Mouse (Mus musculus) ovary, adult 18-20 months (tissue): Measurements from ENCODE around the gene Agk.

ENCODE experiments used
- DNase-seq: peaks from one replicate; pipeline ENCODE4 v3.0.0; 2022; ENCODE audit warnings: low spot score, mixed read lengths

The Agk gene

GRCm38 (mm10) chr6:40324897-40325841 lies at the start of gene Agk:
Agk (plus strand) TSS chr6:40325172.
- peak; percentile 57 for DNase-seq

DNA sequence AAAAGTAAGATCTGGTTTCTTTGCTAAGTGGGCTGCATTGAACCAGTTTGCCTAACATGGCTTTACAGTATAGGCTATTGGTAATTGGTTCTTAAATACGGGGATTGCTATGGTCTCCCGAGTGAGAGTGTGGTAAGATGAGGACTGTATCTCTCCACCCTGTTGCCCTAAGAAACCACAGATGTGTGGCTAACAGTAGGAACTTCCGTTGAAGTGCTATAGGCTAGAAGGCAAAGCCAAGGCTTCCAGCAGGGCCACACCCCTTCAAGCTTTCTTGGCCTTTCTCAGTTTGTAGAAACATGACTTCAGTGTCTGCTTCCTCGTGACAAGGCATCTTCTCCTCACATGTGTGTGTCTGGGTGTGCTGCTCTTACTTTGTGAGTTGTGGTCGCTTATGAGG lies 24.3 kb upstream of the Agk start:
- DNase-seq, result no peak

DNA sequence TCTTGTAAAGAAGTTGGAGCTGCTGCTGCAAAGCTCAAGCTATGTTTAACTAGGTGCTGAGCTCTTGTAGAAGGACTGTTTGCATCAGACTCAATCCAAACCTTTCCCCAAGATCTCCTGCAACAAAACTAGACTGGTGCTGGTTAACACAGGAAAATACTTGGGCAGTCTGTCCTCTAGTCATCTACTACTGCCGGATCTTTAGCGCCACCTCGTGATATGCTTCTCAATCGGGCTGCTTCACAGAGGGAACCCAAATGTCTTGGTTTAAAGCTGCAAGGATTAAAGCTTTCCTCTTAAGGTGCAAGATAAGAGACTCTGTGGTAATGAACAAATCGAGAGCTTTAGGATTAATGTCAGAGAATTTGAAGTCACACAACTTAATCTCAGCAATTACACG lies 21.6 kb upstream of the Agk start:
- no peak for DNase-seq

DNA sequence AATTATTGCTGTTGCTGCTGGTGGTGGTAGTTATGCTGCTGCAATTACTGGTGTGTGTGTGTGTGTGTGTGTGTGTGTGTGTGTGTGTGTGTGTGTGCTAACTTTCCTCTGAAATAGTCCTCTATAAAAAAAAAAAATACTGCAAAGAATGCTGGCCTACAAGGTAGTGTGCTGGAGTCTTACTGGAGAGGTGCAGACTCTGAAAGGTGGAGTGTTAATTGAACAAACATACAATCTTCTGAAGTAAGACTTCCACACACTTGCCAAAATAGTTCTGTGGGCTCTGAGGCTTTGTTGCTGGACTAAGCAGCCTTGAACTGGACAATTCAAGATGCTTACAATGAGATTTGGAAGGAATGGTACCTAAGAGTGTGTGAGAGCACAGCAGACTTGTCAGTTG lies 20.0 kb upstream of the Agk start:
- DNase-seq, result no peak

DNA sequence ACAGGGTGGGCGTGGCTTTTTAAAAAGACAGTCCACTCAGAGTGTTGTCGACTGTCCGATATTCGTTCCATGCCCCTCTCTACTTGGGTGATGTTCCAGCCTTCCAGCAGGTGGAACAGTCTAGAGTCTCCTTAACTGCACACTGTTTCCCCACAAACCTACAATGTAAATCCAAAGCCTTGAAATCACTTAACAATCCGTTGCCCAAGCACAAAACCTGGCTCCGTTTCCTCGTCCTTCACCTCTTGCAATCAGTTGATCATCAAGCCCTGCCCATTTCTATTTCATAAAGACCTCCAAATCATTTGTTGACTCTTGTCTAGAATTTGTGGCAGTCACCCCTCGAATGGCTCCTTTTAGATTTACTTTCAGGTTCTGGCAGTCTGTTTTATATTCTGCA lies 1.4 kb downstream of the Agk start:
- DNase-seq, result no peak

- DNase-seq, result no peak
Observed at GRCm38 (mm10) chr6:40333497-40333896, 8.5 kb downstream of the Agk start.

- no peak for DNase-seq
Observed at GRCm38 (mm10) chr6:40336735-40337731, 12.1 kb downstream of the Agk start.

DNA sequence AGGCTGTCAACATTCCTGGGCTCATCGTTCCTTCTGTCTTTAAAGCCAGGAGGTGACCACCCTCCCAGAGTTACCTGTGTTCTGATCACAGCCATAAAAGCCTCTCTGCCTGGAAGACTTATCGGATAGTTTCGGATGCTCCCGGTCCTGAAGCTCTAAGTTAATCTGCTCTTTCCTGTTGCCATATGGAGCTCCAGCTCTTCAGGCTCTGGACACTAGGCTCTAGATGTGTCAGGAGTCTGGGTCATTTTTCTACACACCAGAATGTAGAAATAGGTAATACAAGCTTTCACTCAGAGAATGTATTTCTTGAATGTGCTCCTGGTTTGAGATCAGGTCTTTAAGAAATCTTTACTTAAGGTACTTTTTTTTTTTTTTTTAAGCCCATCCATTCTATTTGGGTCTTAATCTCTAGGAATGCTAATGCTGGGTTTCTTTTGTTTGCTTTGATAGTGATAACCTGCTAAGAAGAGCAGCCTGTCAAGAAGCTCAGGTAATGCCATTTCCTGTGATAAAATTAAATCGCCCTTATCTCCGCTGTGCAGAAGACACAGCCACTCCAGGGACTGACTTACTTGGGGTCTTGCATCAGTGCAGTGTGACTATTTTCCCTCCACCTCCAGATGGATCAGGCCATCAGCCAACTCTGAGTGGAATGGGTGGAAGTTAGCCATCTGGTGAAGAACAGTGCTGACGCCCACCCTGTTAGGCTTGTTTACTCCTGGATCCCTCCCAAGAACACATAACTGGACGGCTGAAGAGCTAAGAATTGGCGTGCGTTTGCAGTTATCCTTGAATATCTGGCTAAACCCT lies 22.2 kb downstream of the Agk start:
- DNase-seq, result no peak

GRCm38 (mm10) chr6:40347772-40348111 lies 22.8 kb downstream of the Agk start:
- no peak for DNase-seq

GRCm38 (mm10) chr6:40350041-40350440 lies 25.1 kb downstream of the Agk start:
- no peak for DNase-seq

DNA sequence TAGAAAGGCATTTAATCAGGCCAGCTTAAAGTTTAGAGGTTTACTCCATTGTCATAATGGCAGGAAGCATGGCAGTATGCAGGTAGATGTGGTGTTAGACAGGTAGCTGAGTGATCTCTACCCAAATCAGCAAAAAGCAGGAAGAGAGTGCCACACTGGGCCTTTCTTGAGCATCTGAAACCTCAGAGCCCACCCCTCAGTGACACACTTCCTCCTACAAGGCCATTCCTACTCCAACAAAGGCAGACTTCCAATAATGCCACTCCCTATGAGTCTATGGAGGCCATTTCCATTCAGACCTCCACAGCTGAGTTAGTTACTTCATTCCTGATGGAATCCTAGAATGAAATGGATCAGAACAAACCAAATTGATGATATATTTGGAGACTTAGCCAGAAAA lies 25.9 kb downstream of the Agk start:
- no peak for DNase-seq

DNA sequence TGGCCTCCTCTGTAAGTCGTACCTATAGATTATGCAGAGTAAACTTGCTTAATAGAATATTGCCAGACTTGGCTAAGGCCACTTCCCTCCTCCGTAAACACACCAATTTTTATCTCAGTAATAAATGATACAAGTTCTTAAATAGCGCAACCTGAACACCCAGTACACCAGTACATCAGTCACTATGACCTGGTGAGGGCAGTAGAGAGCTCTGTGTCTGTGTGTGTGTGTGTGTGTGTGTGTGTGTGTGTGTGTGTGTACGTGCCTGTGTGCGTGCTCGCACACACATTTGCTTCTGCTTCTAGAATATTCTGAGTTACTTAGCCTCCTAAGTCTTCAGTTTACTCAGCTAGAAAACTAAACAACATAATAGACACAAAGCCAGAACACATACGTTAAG lies 28.4 kb downstream of the Agk start:
- no peak for DNase-seq

- no peak for DNase-seq
Observed at GRCm38 (mm10) chr6:40371031-40371430, 46.1 kb downstream of the Agk start.

DNA sequence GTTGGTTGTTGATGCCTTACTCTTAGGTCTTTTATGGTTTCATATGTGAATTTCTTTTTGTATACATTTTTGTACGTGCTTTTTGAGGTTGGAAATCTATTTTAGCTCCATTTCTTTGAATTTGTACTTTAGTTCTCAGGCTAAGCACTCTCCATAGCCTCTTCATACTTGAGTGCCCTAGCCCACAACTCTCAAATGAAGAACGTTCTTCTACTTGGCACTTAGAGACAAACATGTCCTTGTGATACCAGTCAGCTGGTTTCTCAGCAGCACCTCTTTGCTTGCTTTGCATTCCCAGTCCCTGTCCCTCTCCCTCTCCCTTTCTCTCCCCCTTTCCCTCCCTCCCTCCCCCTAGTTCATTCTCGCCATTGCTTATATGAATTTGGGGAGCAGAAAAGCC lies 55.2 kb downstream of the Agk start:
- DNase-seq, result no peak

GRCm38 (mm10) chr6:40381908-40382307 lies 56.9 kb downstream of the Agk start:
- DNase-seq, result no peak

GRCm38 (mm10) chr6:40385682-40386081 lies 60.7 kb downstream of the Agk start:
- DNase-seq, result no peak

DNA sequence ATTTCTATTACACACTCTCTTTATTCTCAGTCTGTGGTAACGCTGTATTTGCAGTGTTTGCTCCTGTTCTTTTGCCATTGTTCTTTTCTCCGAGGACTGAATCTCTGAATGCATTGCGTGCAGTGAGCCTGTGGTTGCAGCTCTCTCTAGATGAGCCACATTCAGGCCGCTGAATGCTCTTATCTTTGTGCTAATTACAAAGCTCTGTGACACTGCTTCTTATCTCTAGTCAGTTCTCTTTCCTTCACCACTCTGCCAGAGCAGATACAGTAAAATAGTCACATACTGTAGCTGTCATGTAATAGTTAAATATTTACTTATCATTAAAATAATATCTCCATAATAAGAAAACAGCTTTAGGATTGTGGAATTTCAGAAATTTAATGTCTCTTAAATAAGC lies 63.7 kb downstream of the Agk start:
- DNase-seq, result no peak

- no peak for DNase-seq
Observed at GRCm38 (mm10) chr6:40390975-40391374, 66.0 kb downstream of the Agk start.

DNA sequence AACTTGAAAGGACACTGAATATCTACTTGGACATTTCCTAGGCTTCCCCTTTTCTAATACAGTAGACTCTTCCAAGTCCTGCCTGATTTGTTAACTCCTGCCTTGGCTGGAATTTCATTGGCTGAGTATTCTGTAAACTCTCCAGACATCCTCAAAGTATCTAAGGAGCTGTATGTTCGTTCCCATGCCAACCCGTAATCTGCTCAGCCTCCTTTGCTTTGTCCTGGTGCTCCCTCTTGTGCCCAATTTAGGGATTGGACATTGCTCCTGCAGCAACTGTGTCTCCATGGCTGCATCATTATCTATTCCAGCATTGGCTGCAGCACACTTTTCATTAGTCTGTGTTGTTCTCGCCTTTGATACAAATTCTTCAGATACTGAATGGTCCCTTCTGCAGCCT lies 68.2 kb downstream of the Agk start:
- DNase-seq, result peak; percentile 25

GRCm38 (mm10) chr6:40402031-40402430 lies 77.1 kb downstream of the Agk start:
- no peak for DNase-seq

DNA sequence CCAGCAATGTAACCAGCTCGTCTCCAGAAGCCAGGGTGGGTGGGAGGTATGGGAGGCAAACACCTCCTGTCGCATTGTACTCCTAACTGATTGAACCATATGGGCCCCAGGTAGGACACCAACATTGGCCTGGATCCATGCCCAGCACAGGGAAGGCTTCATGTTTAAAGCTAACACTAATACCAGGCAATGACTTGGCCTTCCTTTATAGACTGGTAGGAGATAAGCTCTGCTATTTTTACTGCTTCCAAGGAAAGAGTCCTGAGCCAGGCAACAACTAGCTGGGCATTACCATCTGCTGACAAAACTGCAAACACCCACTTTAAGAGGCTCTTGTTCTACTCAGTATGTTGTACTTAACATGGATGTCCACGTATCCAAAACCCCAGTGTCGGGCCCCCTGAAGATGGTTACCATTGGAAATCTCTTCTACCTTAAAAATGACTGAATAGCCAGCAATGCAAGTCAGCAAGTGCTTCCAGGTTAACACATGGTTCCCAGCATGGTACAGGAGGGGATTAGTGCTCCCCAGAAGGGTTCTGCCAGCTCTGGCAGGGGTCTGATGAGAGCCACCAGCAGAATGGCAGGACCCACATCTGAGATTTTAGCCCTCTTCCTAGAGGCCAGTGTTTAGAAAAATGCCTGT lies 78.8 kb downstream of the Agk start:
- DNase-seq, result no peak

DNA sequence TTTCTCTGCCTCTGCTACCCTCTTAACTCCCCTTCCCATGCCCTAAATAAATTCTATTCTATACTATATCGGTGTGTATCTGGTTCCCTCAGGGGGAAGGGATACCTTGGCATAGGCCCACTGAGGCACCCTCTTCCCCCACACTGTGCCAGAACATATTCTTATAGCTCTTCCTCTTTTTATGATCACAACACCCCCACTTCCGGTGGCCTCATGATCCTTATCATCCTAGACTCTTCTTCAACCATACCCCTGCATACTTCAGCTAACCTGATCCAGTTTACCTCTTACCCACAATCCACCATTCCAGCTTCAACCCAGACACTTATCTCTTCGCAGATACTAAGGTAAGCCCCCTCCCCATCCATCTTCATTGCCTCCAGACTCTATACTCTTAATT lies 86.1 kb downstream of the Agk start:
- DNase-seq, result no peak
